Mouse (Mus musculus) heart, postnatal 0 days (tissue): Measurements from ENCODE around the gene Rnf223. TPM values are rescaled to one million over a fixed set of nuclear protein-coding genes. Genes with fewer than 3 reads are reported as not detected.

ENCODE experiments used
- ATAC-seq: fragments of 200-750 bp; cut with Nextera tagmentation; 2 replicates; pipeline ENCODE4 v1.8.0; 2017; ENCODE audit warnings: low read depth, moderate number of reproducible peaks, moderate library complexity; ENCODE audit not compliant: insufficient read depth
- DNase-seq: peaks from one replicate; pipeline ENCODE4 v3.0.0-alpha.2; 2016; ENCODE audit warnings: low spot score
- H3K27ac ChIP-seq: fragments of 300-500 bp; sonication (generic); 2 replicates; pipeline ENCODE4 v1.5.1; 2014; ENCODE audit warnings: low read depth, mild to moderate bottlenecking
- H3K27me3 ChIP-seq: fragments of 300-500 bp; sonication (generic); 2 replicates; pipeline ENCODE4 v1.6.1; 2014; ENCODE audit warnings: low read length, mixed read lengths; ENCODE audit not compliant: control insufficient read depth, insufficient read depth
- H3K36me3 ChIP-seq: fragments of 300-500 bp; sonication (generic); replicated peaks from 2 replicates; pipeline ENCODE4 v1.6.1; 2014; ENCODE audit warnings: low read length, mixed read lengths; ENCODE audit not compliant: control insufficient read depth, insufficient read depth
- H3K4me1 ChIP-seq: fragments of 300-500 bp; sonication (generic); 2 replicates; pipeline ENCODE4 v1.6.1; 2014; ENCODE audit warnings: antibody characterized with exemption; ENCODE audit not compliant: control insufficient read depth, insufficient read depth
- H3K4me2 ChIP-seq: fragments of 300-500 bp; sonication (generic); 2 replicates; pipeline ENCODE4 v1.6.1; 2014; ENCODE audit warnings: low read depth, mild to moderate bottlenecking, low read length, moderate library complexity
- H3K4me3 ChIP-seq: fragments of 300-500 bp; sonication (generic); 2 replicates; pipeline ENCODE4 v1.5.1; 2014; ENCODE audit warnings: low read depth, low read length
- H3K9ac ChIP-seq: fragments of 300-500 bp; sonication (generic); replicated peaks from 2 replicates; pipeline ENCODE4 v1.6.1; 2014; ENCODE audit warnings: low read depth, low read length, mixed read lengths
- H3K9me3 ChIP-seq: fragments of 300-500 bp; sonication (generic); replicated peaks from 2 replicates; pipeline ENCODE4 v1.6.1; 2016; ENCODE audit warnings: low read length; ENCODE audit not compliant: control insufficient read depth
- CTCF ChIP-seq: IDR thresholded peaks from 2 replicates; pipeline ENCODE4 v1.5.1; 2016; ENCODE audit warnings: antibody characterized with exemption, control low read depth, low read depth
- EP300 ChIP-seq: IDR thresholded peaks from 2 replicates; pipeline ENCODE4 v1.6.1; 2016; ENCODE audit warnings: antibody characterized with exemption, low read depth
- WGBS: fragments of 180-500 bp; shearing (Covaris S2); extraction: QIAGEN DNeasy Blood & Tissue Kit; methylation state at CpG from one replicate; pipeline ENCODE4 v1.1.7; 2014; 5-methylcytosine and 5-hydroxymethylcytosine counted together
- polyA plus RNA-seq: library from polyadenylated mRNA; unstranded; fragments of >200 nt; fragmentation: Nextera tagmentation; extraction: Ambion mirVana; gene quantifications from 2 replicates; pipeline ENCODE4 v1.2.1, GENCODE M21; 2015
- total RNA-seq: library from RNA; depleted of rRNA; stranded (reverse); fragments of >200 nt; gene quantifications from 2 replicates; pipeline ENCODE4 v1.2.3, GENCODE M21; 2014; ENCODE audit warnings: low replicate concordance

Gene Rnf223
- total and polyA plus RNA-seq, 2 experiments from 2014 or later: not detected

GRCm38 (mm10) chr4:156108606-156109546 is 21.4 kb upstream of the Rnf223 start:
- Histone ChIP-seq H3K27ac (peak overlapping the region; percentile 72), H3K27me3 (no peaks in the 10 kb centered on the region), H3K9me3 (no peaks in the 10 kb centered on the region), H3K4me3 (peak overlapping the region; percentile 58), H3K4me1 (peaks cover 11% of the 10 kb centered on the region; the same call in 1 of the 2 replicates), H3K4me2 (peak overlapping the region; percentile 63), H3K9ac (peak overlapping the region; percentile 53), H3K36me3 (no peaks in the 10 kb centered on the region)
- ATAC-seq (no peak), DNase-seq (peak; percentile 69)
- TF ChIP-seq EP300: no peak
- TF ChIP-seq CTCF: no peak
- 21% methylated on average over 12 of the region's 13 CpGs for WGBS

GRCm38 (mm10) chr4:156109570-156110331 is 20.6 kb upstream of the Rnf223 start, which contains the start of gene 9430015G10Rik:
Gene 9430015G10Rik, plus strand, starts transcription at chr4:156109982.
- ATAC-seq: peak; percentile 97
- TF ChIP-seq CTCF (peak; percentile 26), EP300 (no peak)
- H3K4me1 ChIP-seq: peaks cover 11% of the 10 kb centered on the region; the same call in 1 of the 2 replicates
- H3K27me3 ChIP-seq: no peaks in the 10 kb centered on the region
- peak within 1 kb of the TSS; percentile 73 for H3K27ac ChIP-seq
- H3K4me2 ChIP-seq: peak within 1 kb of the TSS; percentile 78
- WGBS: under 1% methylated on average over 60 of the region's 60 CpGs
- H3K9me3 ChIP-seq: no peaks in the 10 kb centered on the region
- H3K36me3 ChIP-seq: no peaks in the 10 kb centered on the region
- peak within 1 kb of the TSS; percentile 58 for H3K4me3 ChIP-seq
- peak; percentile 100 for DNase-seq
- peak within 1 kb of the TSS; percentile 53 for H3K9ac ChIP-seq

GRCm38 (mm10) chr4:156124077-156124476 is 6.2 kb upstream of the Rnf223 start:
- 94% methylated on average over 7 of the region's 7 CpGs for WGBS
- DNase-seq (no peak), ATAC-seq (no peak)
- Histone ChIP-seq H3K27ac (no peak overlapping the region), H3K36me3 (peaks cover 54% of the 10 kb centered on the region), H3K9ac (no peak overlapping the region), H3K4me1 (no peaks in the 10 kb centered on the region), H3K9me3 (no peaks in the 10 kb centered on the region), H3K27me3 (no peaks in the 10 kb centered on the region), H3K4me2 (no peak overlapping the region), H3K4me3 (no peak overlapping the region)
- no peak for TF ChIP-seq CTCF
- TF ChIP-seq EP300: no peak

GRCm38 (mm10) chr4:156125393-156125792 is 4.9 kb upstream of the Rnf223 start:
- no peak overlapping the region for H3K4me2 ChIP-seq
- H3K4me3 ChIP-seq: no peak overlapping the region
- H3K9ac ChIP-seq: no peak overlapping the region
- H3K9me3 ChIP-seq: no peaks in the 10 kb centered on the region
- no peak overlapping the region for H3K27ac ChIP-seq
- no peak for ATAC-seq
- no peaks in the 10 kb centered on the region for H3K27me3 ChIP-seq
- H3K36me3 ChIP-seq: peaks cover 42% of the 10 kb centered on the region
- H3K4me1 ChIP-seq: no peaks in the 10 kb centered on the region
- TF ChIP-seq EP300: no peak
- TF ChIP-seq CTCF: no peak
- 91% methylated on average over 6 of the region's 6 CpGs for WGBS
- DNase-seq: no peak

- Histone ChIP-seq H3K27me3 (no peaks in the 10 kb centered on the region), H3K9ac (no peak overlapping the region), H3K4me3 (no peak overlapping the region), H3K4me2 (no peak overlapping the region), H3K9me3 (no peaks in the 10 kb centered on the region), H3K36me3 (peaks cover 27% of the 10 kb centered on the region), H3K4me1 (no peaks in the 10 kb centered on the region), H3K27ac (no peak overlapping the region)
- no peak for TF ChIP-seq EP300
- no peak for TF ChIP-seq CTCF
- no peak for ATAC-seq
- no peak for DNase-seq
- 70% methylated on average over 7 of the region's 7 CpGs for WGBS
Observed at GRCm38 (mm10) chr4:156126841-156127240, 3.5 kb upstream of the Rnf223 start.
